Mouse (Mus musculus) heart, embryonic 14.5 days (tissue): ENCODE data around the gene Pik3cg. TPM values are rescaled to one million over a fixed set of nuclear protein-coding genes. Genes with fewer than 3 reads are reported as not detected.

Experiments used
- ATAC-seq: fragments of 200-750 bp; cut with Nextera tagmentation; 2 replicates; pipeline ENCODE4 v1.8.0; 2017; ENCODE audit warnings: low read depth, moderate TSS enrichment; ENCODE audit not compliant: insufficient number of reproducible peaks, insufficient read depth, low FRiP score
- H3K27ac ChIP-seq, 2 experiments: fragments of 200-500 bp in 1 of 2; fragments of 300-500 bp in 1 of 2; sonication (generic) in 1 of 2; replicated peaks in 1 of 2; 2 replicates each; pipeline ENCODE4 v1.5.1; 2012 to 2014; ENCODE audit warnings: low read depth in 2 of 2, low read length in 2 of 2, control low read depth in 1 of 2, mild to moderate bottlenecking in 1 of 2, mixed read lengths in 1 of 2; ENCODE audit not compliant: control insufficient read depth in 1 of 2, insufficient read depth in 1 of 2
- H3K27me3 ChIP-seq: fragments of 300-500 bp; sonication (generic); 2 replicates; pipeline ENCODE4 v1.6.1; 2014; ENCODE audit warnings: mild to moderate bottlenecking, low read length, control low read depth; ENCODE audit not compliant: control insufficient read depth, insufficient read depth
- H3K36me3 ChIP-seq: fragments of 300-500 bp; sonication (generic); 2 replicates; pipeline ENCODE4 v1.6.1; 2014; ENCODE audit warnings: mild to moderate bottlenecking, control low read depth, low read length, mixed read lengths; ENCODE audit not compliant: control insufficient read depth, insufficient read depth
- H3K4me1 ChIP-seq, 2 experiments: fragments of 200-500 bp in 1 of 2; fragments of 300-500 bp in 1 of 2; sonication (generic) in 1 of 2; 2 replicates each; pipeline ENCODE4 v1.6.1; 2012 to 2014; ENCODE audit warnings: low read length in 2 of 2, control low read depth in 1 of 2, mixed read lengths in 1 of 2; ENCODE audit not compliant: control insufficient read depth in 2 of 2, insufficient read depth in 2 of 2
- H3K4me2 ChIP-seq: fragments of 300-500 bp; sonication (generic); 2 replicates; pipeline ENCODE4 v1.6.1; 2014; ENCODE audit warnings: mild to moderate bottlenecking, low read length
- H3K4me3 ChIP-seq, 2 experiments: fragments of 200-500 bp in 1 of 2; fragments of 300-500 bp in 1 of 2; sonication (generic) in 1 of 2; 2 replicates each; pipeline ENCODE4 v1.5.1; 2012 to 2014; ENCODE audit warnings: low read length in 2 of 2, mild to moderate bottlenecking in 2 of 2, control low read depth in 1 of 2, low read depth in 1 of 2, moderate library complexity in 1 of 2; ENCODE audit not compliant: control insufficient read depth in 1 of 2, insufficient read depth in 1 of 2
- H3K9ac ChIP-seq: fragments of 300-500 bp; sonication (generic); 2 replicates; pipeline ENCODE4 v1.6.1; 2014; ENCODE audit warnings: mild to moderate bottlenecking, low read length
- H3K9me3 ChIP-seq: fragments of 300-500 bp; sonication (generic); 2 replicates; pipeline ENCODE4 v1.6.1; 2016; ENCODE audit warnings: low read length, control low read depth; ENCODE audit not compliant: control insufficient read depth
- WGBS: fragments of 180-500 bp; shearing (Covaris S2); extraction: QIAGEN DNeasy Blood & Tissue Kit; methylation state at CpG from one replicate; pipeline ENCODE4 v1.1.7; 2014; 5-methylcytosine and 5-hydroxymethylcytosine counted together
- polyA plus RNA-seq: library from polyadenylated mRNA; unstranded; fragments of >200 nt; fragmentation: Nextera tagmentation; extraction: Ambion mirVana; gene quantifications from 2 replicates; pipeline ENCODE4 v1.2.1, GENCODE M21; 2014

Gene Pik3cg
- polyA plus RNA-seq, 1 experiment from 2014 or later: 1.9 TPM

DNA sequence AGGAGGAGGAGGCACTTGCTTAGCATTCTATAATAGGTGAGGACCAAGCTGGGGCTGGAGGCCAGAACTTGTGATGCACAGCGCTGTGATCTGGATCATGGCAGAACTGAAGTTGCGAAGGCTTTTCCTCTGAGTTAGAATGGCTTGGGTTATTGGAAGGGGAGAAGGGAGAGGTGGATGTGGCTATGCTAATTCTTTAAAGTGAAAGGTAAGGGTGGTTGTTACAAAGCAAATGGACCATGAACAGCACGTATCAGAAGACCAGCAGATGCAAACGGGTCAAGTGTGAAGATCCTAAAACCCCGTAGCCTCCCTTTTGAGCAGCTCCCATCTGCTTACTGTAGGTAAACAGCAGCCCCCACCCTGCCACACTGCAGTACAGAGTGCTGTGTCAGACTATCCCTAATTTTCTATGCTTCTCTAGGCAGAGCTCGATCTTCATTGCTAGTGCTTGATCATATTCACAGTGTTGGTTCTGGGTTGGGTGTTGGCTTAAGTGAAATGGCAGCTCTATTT is 7.3 kb downstream of the Pik3cg start:
- ATAC-seq: no peak
- Histone ChIP-seq H3K4me1 (no peaks in the 10 kb centered on the region), H3K4me2 (no peak overlapping the region), H3K9me3 (no peaks in the 10 kb centered on the region), H3K9ac (no peak overlapping the region), H3K4me3 (no peak overlapping the region), H3K27ac (no peak overlapping the region), H3K36me3 (no peaks in the 10 kb centered on the region), H3K27me3 (no peaks in the 10 kb centered on the region)
- WGBS: 85% methylated on average over 6 of the region's 6 CpGs

DNA sequence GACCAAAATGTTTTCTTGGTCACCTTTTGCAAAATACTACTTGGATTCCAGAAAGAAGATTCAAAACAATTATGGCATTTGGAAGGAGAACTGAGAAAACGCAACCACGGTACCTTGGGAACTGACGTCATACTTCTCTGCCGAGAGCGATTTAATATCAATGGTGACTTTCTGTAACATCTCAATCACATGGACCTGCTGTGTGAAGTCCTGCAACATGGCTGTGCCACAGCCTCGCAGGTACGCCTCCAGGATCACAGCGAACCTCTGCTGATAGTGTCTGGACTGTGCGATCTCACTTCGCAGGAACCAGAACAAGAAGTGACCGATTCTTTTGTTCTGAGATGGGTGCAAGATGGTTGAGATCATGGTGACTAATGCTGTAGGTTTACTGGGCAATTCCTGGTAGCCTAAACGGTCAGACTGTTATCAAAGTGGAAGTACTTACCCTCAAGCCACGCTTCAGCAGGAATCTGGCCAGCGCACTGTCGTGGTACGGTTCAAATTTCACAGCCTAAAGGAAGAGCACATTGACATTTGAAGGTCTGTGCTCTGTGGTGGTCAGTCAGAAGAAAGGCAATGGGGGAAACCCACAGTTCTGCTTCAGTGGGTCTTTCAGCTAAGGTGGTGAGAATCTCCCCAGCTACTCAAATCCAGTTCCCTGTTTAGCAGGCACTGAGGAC is 7.9 kb downstream of the Pik3cg start:
- Histone ChIP-seq H3K4me3 (no peak overlapping the region), H3K9me3 (no peaks in the 10 kb centered on the region), H3K27me3 (no peaks in the 10 kb centered on the region), H3K27ac (no peak overlapping the region), H3K9ac (no peak overlapping the region), H3K36me3 (no peaks in the 10 kb centered on the region), H3K4me1 (no peaks in the 10 kb centered on the region), H3K4me2 (no peak overlapping the region)
- WGBS: 70% methylated on average over 16 of the region's 16 CpGs
- ATAC-seq: no peak

DNA sequence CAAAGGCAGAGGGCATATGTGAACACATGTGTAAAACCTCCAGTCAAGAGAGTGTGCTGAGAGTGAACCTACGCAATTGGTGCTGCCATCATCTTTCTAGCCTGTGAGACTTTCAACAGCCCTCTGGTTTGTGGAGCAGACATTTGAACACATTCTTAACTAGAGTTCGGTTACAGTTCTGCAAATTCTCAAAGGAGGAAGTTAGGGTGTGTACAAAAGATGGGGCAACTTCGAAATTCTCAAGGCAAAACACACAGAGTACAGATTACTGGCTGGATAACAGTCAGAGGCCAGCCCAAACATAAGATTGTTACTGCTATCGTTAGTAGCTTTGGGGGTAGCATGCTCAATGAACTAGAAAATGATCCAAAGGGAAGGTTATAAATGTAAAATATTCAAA is 9.0 kb downstream of the Pik3cg start:
- H3K4me3 ChIP-seq: no peak overlapping the region
- no peaks in the 10 kb centered on the region for H3K9me3 ChIP-seq
- no peak overlapping the region for H3K4me2 ChIP-seq
- 77% methylated on average over 4 of the region's 4 CpGs for WGBS
- H3K4me1 ChIP-seq: no peaks in the 10 kb centered on the region
- H3K27me3 ChIP-seq: no peaks in the 10 kb centered on the region
- H3K36me3 ChIP-seq: no peaks in the 10 kb centered on the region
- H3K27ac ChIP-seq: no peak overlapping the region
- ATAC-seq: no peak
- H3K9ac ChIP-seq: no peak overlapping the region

DNA sequence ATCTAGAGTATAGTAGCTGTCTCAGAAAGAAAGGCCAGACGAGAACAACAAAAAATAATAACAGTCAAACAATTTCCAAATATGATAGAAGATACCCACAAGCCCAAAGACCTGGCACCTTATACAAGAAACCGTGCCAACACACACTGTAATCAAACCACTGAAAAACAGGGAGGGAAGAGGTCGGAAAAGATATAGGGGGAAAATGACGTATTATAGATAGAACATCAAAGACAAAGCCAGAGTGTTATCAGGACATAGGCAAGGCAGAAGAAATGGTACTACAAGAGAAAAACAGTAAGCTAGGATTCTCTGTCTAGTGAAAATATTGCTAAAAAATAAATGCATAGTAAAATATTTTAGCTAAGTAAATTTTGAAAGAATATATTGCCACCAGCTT is 10.4 kb downstream of the Pik3cg start:
- 66% methylated on average over 4 of the region's 4 CpGs for WGBS
- Histone ChIP-seq H3K9me3 (no peaks in the 10 kb centered on the region), H3K4me2 (no peak overlapping the region), H3K4me3 (no peak overlapping the region), H3K27me3 (no peaks in the 10 kb centered on the region), H3K9ac (no peak overlapping the region), H3K36me3 (no peaks in the 10 kb centered on the region), H3K27ac (no peak overlapping the region), H3K4me1 (no peaks in the 10 kb centered on the region)
- ATAC-seq: no peak

DNA sequence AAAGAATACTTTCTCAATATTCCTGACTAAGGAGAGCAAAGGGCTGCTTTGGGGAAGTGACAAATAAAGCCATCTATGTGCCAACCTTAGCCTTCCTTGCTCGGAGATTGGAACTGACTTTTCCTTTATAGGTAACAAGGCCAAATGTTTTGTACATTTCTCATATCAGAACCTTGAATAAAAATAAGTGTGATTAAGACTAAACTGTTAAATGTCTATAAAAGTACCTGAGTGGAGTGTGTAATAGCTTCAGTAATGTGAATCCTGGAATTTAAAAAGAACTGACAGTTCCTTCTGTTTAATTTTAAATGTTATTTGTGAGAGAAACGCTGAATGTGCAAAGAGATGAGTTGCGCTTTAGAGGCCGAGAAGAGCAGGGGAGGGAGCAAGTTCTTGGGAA is 13.5 kb downstream of the Pik3cg start:
- H3K4me3 ChIP-seq: no peak overlapping the region
- no peak for ATAC-seq
- no peaks in the 10 kb centered on the region for H3K36me3 ChIP-seq
- H3K9me3 ChIP-seq: no peaks in the 10 kb centered on the region
- no peak overlapping the region for H3K9ac ChIP-seq
- H3K27me3 ChIP-seq: no peaks in the 10 kb centered on the region
- H3K27ac ChIP-seq: no peak overlapping the region
- H3K4me1 ChIP-seq: no peaks in the 10 kb centered on the region
- H3K4me2 ChIP-seq: no peak overlapping the region
- 90% methylated on average over 4 of the region's 4 CpGs for WGBS

DNA sequence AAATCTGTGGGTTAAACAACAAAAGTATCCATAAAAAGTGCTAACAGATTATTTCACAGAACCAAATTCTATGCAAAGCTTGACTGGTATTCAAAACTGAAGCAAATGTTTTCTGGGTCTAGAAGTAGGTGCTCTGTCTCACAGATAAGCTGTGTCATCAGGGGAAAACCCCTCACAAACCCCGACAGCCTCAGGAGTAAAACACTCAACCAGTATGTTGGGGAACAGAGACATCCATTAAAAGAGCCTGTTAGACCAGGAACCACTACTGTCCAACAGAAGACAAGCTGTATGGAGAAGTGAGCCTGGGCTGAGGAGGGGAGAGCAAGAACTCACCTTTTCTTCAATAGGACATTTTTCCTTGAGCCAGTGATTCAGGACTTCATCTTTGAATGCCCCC is 14.1 kb downstream of the Pik3cg start:
- no peaks in the 10 kb centered on the region for H3K36me3 ChIP-seq
- no peak overlapping the region for H3K4me2 ChIP-seq
- no peaks in the 10 kb centered on the region for H3K4me1 ChIP-seq
- H3K27me3 ChIP-seq: no peaks in the 10 kb centered on the region
- H3K27ac ChIP-seq: no peak overlapping the region
- H3K9me3 ChIP-seq: no peaks in the 10 kb centered on the region
- no peak for ATAC-seq
- no peak overlapping the region for H3K4me3 ChIP-seq
- H3K9ac ChIP-seq: no peak overlapping the region
- WGBS: 45% methylated on average over 1 of the region's 1 CpGs

- Histone ChIP-seq H3K36me3 (no peaks in the 10 kb centered on the region), H3K9ac (no peak overlapping the region), H3K27me3 (no peaks in the 10 kb centered on the region), H3K9me3 (no peaks in the 10 kb centered on the region), H3K27ac (no peak overlapping the region), H3K4me2 (no peak overlapping the region), H3K4me1 (no peaks in the 10 kb centered on the region), H3K4me3 (no peak overlapping the region)
- WGBS: 64% methylated on average over 4 of the region's 4 CpGs
- no peak for ATAC-seq
These were observed 17.5 kb downstream of the Pik3cg start for GRCm38 (mm10) chr12:32190927-32191326.

GRCm38 (mm10) chr12:32187668-32188236 is 20.7 kb downstream of the Pik3cg start:
- WGBS: 76% methylated on average over 5 of the region's 5 CpGs
- no peak overlapping the region for H3K9ac ChIP-seq
- H3K9me3 ChIP-seq: no peaks in the 10 kb centered on the region
- no peak overlapping the region for H3K4me2 ChIP-seq
- no peaks in the 10 kb centered on the region for H3K36me3 ChIP-seq
- no peaks in the 10 kb centered on the region for H3K27me3 ChIP-seq
- H3K4me3 ChIP-seq: no peak overlapping the region
- ATAC-seq: no peak
- no peak overlapping the region for H3K27ac ChIP-seq
- H3K4me1 ChIP-seq: no peaks in the 10 kb centered on the region
